Mouse (Mus musculus): Measurements from ENCODE around the gene Igf1. TPM values are rescaled to one million over a fixed set of nuclear protein-coding genes. Genes with fewer than 3 reads are reported as not detected.

Igf1 gene
- polyA plus RNA-seq, 1 experiment from 2014 or later, result 16.0 TPM

DNA sequence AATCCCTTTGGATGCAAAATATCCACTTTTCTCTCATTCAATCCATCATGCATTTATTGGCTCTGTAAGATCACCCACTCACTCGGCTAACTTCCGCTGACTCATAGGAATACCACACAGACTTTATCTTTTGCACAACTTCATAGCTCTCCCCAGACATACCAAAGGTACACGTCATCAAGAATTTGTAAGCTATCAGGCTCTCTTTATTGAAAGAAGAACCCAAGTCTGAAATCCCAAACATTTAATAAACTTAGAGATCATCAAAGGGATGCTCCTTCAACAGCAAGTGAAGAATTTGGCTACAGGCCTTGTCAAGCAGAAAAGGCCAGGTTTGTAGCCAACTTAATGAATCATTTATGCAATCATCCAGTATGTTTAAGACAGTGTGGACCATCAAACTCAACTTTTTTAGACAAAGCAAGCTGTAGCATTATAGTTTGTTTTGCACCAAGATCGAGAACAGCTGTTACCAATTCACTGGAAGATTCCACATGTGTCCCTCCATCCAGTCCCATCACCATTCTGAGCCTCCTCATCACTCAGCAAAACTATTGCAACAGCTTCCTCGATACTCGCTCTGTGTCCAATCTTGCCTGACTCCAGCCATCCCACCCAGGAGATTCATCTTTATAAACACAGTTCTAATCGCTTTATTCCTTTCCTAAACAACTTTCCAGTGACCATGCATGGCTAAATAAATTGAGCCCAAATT is 22.2 kb downstream of the Igf1 start:
- WGBS (ENCODE audit: insufficient replicate concordance), result 50% methylated on average over 7 of the region's 7 CpGs

DNA sequence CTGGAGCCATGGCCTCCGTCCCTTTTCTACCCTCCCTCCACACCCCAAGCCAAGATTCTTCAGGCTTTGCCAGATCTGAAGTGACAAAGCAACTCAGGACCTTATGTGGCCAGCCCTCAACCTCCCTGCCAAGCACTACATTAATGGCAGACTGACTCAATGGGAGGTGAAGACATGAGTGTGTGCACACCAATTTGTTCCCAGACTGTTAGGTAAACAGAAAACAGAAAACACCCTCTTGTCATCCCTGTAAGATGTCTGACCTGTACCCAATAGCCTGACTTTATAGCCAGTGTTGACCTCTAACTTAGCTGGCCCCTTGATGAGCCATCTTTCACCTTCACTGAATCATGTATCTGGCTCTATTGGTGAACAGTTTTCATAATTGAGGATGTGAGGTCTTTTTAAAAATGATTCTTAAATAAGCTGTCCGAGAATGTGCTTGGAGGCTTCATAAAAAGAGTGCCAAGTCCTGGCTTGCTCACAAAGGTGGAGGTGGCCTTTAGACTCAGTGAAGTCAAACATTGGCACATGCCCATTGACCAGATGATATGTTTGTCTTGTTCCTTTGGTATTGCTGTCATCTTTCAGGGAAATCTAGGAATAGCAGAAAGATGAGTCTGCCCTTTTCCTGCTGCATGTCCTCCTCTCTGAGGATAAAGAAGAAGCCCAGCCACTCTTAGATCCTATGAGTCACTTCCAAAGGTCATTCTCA is 27.4 kb downstream of the Igf1 start:
- H3K27ac ChIP-seq (ENCODE audit: low read length), result no peak overlapping the region

More for the DNA sequence above, 22.2 kb downstream of the Igf1 start:
- H3K27me3 ChIP-seq (ENCODE audit: control insufficient read depth, insufficient read depth, low read depth, low read length), result no peaks in the 10 kb centered on the region
- H3K4me3 ChIP-seq (ENCODE audit: low read depth, low read length), result no peak overlapping the region
- no peak overlapping the region for H3K4me2 ChIP-seq (ENCODE audit: low read depth, low read length)
- no peaks in the 10 kb centered on the region for H3K9me3 ChIP-seq (replicated peaks; ENCODE audit: control insufficient read depth, low read length)
- no peaks in the 10 kb centered on the region for H3K4me1 ChIP-seq (ENCODE audit: control insufficient read depth, low read depth, low read length)
- H3K9ac ChIP-seq (ENCODE audit: low read depth, low read length), result no peak overlapping the region
- H3K27ac ChIP-seq (ENCODE audit: low read length), result no peak overlapping the region
- no peaks in the 10 kb centered on the region for H3K36me3 ChIP-seq (ENCODE audit: control insufficient read depth, insufficient read depth)
- ATAC-seq (ENCODE audit: low read depth), result no peak

GRCm38 (mm10) chr10:87889850-87890249 is 31.8 kb downstream of the Igf1 start:
- Histone ChIP-seq H3K27ac (ENCODE audit: low read length) (no peak overlapping the region), H3K9ac (ENCODE audit: low read depth, low read length) (no peak overlapping the region), H3K27me3 (ENCODE audit: control insufficient read depth, insufficient read depth, low read depth, low read length) (no peaks in the 10 kb centered on the region), H3K4me3 (ENCODE audit: low read depth, low read length) (no peak overlapping the region), H3K9me3 (replicated peaks; ENCODE audit: control insufficient read depth, low read length) (no peaks in the 10 kb centered on the region), H3K4me1 (ENCODE audit: control insufficient read depth, low read depth, low read length) (no peaks in the 10 kb centered on the region), H3K36me3 (ENCODE audit: control insufficient read depth, insufficient read depth) (no peaks in the 10 kb centered on the region), H3K4me2 (ENCODE audit: low read depth, low read length) (no peak overlapping the region)
- no peak for ATAC-seq (ENCODE audit: low read depth)

More for the DNA sequence above, 27.4 kb downstream of the Igf1 start:
- Histone ChIP-seq H3K9me3 (replicated peaks; ENCODE audit: control insufficient read depth, low read length) (no peaks in the 10 kb centered on the region), H3K4me1 (ENCODE audit: control insufficient read depth, low read depth, low read length) (no peaks in the 10 kb centered on the region), H3K4me3 (ENCODE audit: low read depth, low read length) (no peak overlapping the region), H3K36me3 (ENCODE audit: control insufficient read depth, insufficient read depth) (no peaks in the 10 kb centered on the region), H3K9ac (ENCODE audit: low read depth, low read length) (no peak overlapping the region), H3K27me3 (ENCODE audit: control insufficient read depth, insufficient read depth, low read depth, low read length) (no peaks in the 10 kb centered on the region), H3K4me2 (ENCODE audit: low read depth, low read length) (no peak overlapping the region)
- 50% methylated on average over 2 of the region's 2 CpGs for WGBS (ENCODE audit: insufficient replicate concordance)
- no peak for ATAC-seq (ENCODE audit: low read depth)

GRCm38 (mm10) chr10:87892256-87892655 is 34.2 kb downstream of the Igf1 start:
- Histone ChIP-seq H3K27ac (ENCODE audit: low read length) (no peak overlapping the region), H3K4me2 (ENCODE audit: low read depth, low read length) (no peak overlapping the region), H3K27me3 (ENCODE audit: control insufficient read depth, insufficient read depth, low read depth, low read length) (no peaks in the 10 kb centered on the region), H3K36me3 (ENCODE audit: control insufficient read depth, insufficient read depth) (no peaks in the 10 kb centered on the region), H3K4me3 (ENCODE audit: low read depth, low read length) (no peak overlapping the region), H3K9ac (ENCODE audit: low read depth, low read length) (no peak overlapping the region), H3K9me3 (replicated peaks; ENCODE audit: control insufficient read depth, low read length) (no peaks in the 10 kb centered on the region), H3K4me1 (ENCODE audit: control insufficient read depth, low read depth, low read length) (no peaks in the 10 kb centered on the region)
- ATAC-seq (ENCODE audit: low read depth), result no peak

DNA sequence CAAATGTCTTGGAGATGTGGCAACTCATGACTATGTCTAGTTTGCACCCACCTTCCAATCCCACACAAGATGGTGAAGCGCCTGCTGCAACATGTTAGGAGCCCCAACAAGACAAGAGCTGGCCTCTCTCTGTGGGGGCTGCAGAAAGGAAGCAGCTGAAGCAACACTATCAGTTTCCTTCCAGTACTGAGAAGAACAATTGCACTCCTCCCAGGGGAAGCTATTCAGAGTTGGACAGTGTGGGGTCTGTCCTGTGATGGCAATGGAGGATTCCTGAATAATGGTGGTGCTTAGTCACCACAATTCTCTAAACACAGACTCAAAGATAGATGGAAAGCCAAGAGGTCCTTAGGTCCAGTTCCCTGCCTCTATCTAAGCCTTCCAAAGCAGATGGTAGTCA is 35.2 kb downstream of the Igf1 start:
- WGBS (ENCODE audit: insufficient replicate concordance), result 62% methylated on average over 1 of the region's 1 CpGs
- Histone ChIP-seq H3K27me3 (ENCODE audit: control insufficient read depth, insufficient read depth, low read depth, low read length) (no peaks in the 10 kb centered on the region), H3K9ac (ENCODE audit: low read depth, low read length) (no peak overlapping the region), H3K4me3 (ENCODE audit: low read depth, low read length) (no peak overlapping the region), H3K4me1 (ENCODE audit: control insufficient read depth, low read depth, low read length) (no peaks in the 10 kb centered on the region), H3K4me2 (ENCODE audit: low read depth, low read length) (no peak overlapping the region), H3K27ac (ENCODE audit: low read length) (no peak overlapping the region), H3K9me3 (replicated peaks; ENCODE audit: control insufficient read depth, low read length) (no peaks in the 10 kb centered on the region), H3K36me3 (ENCODE audit: control insufficient read depth, insufficient read depth) (no peaks in the 10 kb centered on the region)
- ATAC-seq (ENCODE audit: low read depth), result no peak

DNA sequence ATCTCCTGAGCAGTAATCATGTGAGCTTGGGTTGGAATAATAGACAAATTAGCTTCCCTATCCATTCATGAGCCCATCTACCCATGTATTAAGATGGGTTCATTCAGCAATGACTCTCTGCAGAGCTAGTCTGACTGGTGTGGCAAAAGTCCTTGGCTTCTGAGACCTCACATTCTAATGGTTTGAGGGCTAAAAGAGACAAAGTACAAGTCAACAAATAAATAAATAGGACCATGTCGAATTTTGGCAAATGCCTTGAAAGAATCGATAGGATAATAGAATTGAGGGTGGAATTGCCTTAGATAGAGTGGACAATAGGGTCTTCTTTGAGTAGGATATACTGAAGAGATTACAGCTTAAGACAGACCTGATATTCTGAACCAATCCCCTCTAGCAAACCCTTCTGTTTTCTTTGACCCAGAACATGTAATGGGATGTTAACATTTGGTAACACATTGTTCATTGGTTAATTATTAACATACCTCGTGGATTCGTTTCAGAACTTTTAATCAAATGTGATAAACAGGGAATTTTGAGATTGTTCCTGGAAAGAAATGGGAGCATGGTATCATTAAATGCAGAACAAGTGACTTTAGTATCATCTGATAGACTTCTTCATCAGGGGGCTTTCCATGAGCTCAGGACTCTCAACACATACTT is 36.5 kb downstream of the Igf1 start:
- ATAC-seq (ENCODE audit: low read depth), result no peak
- Histone ChIP-seq H3K4me1 (ENCODE audit: control insufficient read depth, low read depth, low read length) (no peaks in the 10 kb centered on the region), H3K4me2 (ENCODE audit: low read depth, low read length) (no peak overlapping the region), H3K27me3 (ENCODE audit: control insufficient read depth, insufficient read depth, low read depth, low read length) (no peaks in the 10 kb centered on the region), H3K36me3 (ENCODE audit: control insufficient read depth, insufficient read depth) (no peaks in the 10 kb centered on the region), H3K27ac (ENCODE audit: low read length) (no peak overlapping the region), H3K9me3 (replicated peaks; ENCODE audit: control insufficient read depth, low read length) (no peaks in the 10 kb centered on the region), H3K4me3 (ENCODE audit: low read depth, low read length) (no peak overlapping the region), H3K9ac (ENCODE audit: low read depth, low read length) (no peak overlapping the region)
- 58% methylated on average over 4 of the region's 4 CpGs for WGBS (ENCODE audit: insufficient replicate concordance)

DNA sequence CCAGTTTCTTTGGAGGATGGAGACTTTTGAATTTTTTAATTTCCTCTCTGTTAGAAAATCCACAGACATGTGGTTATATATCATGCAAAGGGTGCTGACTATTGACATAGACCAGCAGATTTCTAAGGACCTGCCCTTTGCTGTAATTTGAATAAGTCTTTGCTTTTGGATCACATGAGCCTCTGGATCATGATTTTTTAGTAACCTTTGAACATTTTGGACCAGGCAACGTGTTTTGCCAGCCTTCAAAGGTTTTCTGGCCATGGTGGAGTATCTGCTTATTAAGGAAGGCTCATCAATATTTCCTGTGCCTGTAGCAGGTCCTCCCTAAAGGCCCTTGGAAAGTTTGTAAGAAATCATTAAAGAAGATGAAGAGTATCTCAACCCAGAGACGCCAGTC is 37.3 kb downstream of the Igf1 start:
- 40% methylated on average over 2 of the region's 2 CpGs for WGBS (ENCODE audit: insufficient replicate concordance)
- Histone ChIP-seq H3K4me1 (ENCODE audit: control insufficient read depth, low read depth, low read length) (no peaks in the 10 kb centered on the region), H3K4me2 (ENCODE audit: low read depth, low read length) (no peak overlapping the region), H3K9me3 (replicated peaks; ENCODE audit: control insufficient read depth, low read length) (no peaks in the 10 kb centered on the region), H3K27me3 (ENCODE audit: control insufficient read depth, insufficient read depth, low read depth, low read length) (no peaks in the 10 kb centered on the region), H3K9ac (ENCODE audit: low read depth, low read length) (no peak overlapping the region), H3K36me3 (ENCODE audit: control insufficient read depth, insufficient read depth) (no peaks in the 10 kb centered on the region), H3K27ac (ENCODE audit: low read length) (no peak overlapping the region), H3K4me3 (ENCODE audit: low read depth, low read length) (no peak overlapping the region)
- ATAC-seq (ENCODE audit: low read depth), result no peak

GRCm38 (mm10) chr10:87897331-87897730 is 39.3 kb downstream of the Igf1 start:
- ATAC-seq (ENCODE audit: low read depth), result no peak
- Histone ChIP-seq H3K36me3 (ENCODE audit: control insufficient read depth, insufficient read depth) (no peaks in the 10 kb centered on the region), H3K27ac (ENCODE audit: low read length) (no peak overlapping the region), H3K4me2 (ENCODE audit: low read depth, low read length) (no peak overlapping the region), H3K4me3 (ENCODE audit: low read depth, low read length) (no peak overlapping the region), H3K4me1 (ENCODE audit: control insufficient read depth, low read depth, low read length) (no peaks in the 10 kb centered on the region), H3K9me3 (replicated peaks; ENCODE audit: control insufficient read depth, low read length) (no peaks in the 10 kb centered on the region), H3K9ac (ENCODE audit: low read depth, low read length) (no peak overlapping the region), H3K27me3 (ENCODE audit: control insufficient read depth, insufficient read depth, low read depth, low read length) (no peaks in the 10 kb centered on the region)
- WGBS (ENCODE audit: insufficient replicate concordance), result 69% methylated on average over 4 of the region's 4 CpGs

- H3K9me3 ChIP-seq (replicated peaks; ENCODE audit: control insufficient read depth, low read length), result no peaks in the 10 kb centered on the region
- H3K36me3 ChIP-seq (ENCODE audit: control insufficient read depth, insufficient read depth), result no peaks in the 10 kb centered on the region
- no peaks in the 10 kb centered on the region for H3K27me3 ChIP-seq (ENCODE audit: control insufficient read depth, insufficient read depth, low read depth, low read length)
- no peak overlapping the region for H3K9ac ChIP-seq (ENCODE audit: low read depth, low read length)
- ATAC-seq (ENCODE audit: low read depth), result no peak
- H3K4me1 ChIP-seq (ENCODE audit: control insufficient read depth, low read depth, low read length), result no peaks in the 10 kb centered on the region
- H3K4me2 ChIP-seq (ENCODE audit: low read depth, low read length), result no peak overlapping the region
- 79% methylated on average over 3 of the region's 3 CpGs for WGBS (ENCODE audit: insufficient replicate concordance)
- no peak overlapping the region for H3K27ac ChIP-seq (ENCODE audit: low read length)
- no peak overlapping the region for H3K4me3 ChIP-seq (ENCODE audit: low read depth, low read length)
Observed at GRCm38 (mm10) chr10:87898826-87899225, 40.8 kb downstream of the Igf1 start.
